Mouse (Mus musculus) myocyte (in vitro differentiated cells): ENCODE data around the gene Derl3. TPM values are rescaled to one million over a fixed set of nuclear protein-coding genes. Genes with fewer than 3 reads are reported as not detected.
A peak's percentile ranks its signal among the peaks of the same experiment; 100 is the strongest.
"Not testable (repeated sequence)": the region's sequence is repeated elsewhere in the genome, so short reads cannot be mapped to it uniquely, and the experiment has no call there.

ENCODE experiments used
- H3K27me3 ChIP-seq: one replicate; pipeline ENCODE4 v1.6.1; 2011; ENCODE audit not compliant: control insufficient read depth, insufficient read depth, insufficient read length
- H3K36me3 ChIP-seq: one replicate; pipeline ENCODE4 v1.6.1; 2011; ENCODE audit not compliant: control insufficient read depth, insufficient read depth
- H3K4me2 ChIP-seq: one replicate; pipeline ENCODE4 v1.6.1; 2011; ENCODE audit warnings: low read depth, control low read depth
- H3K4me3 ChIP-seq: one replicate; pipeline ENCODE4 v1.5.1; 2011; ENCODE audit warnings: mild to moderate bottlenecking, control low read depth, moderate library complexity
- H3K79me2 ChIP-seq: one replicate; pipeline ENCODE4 v1.6.1; 2011; ENCODE audit not compliant: control insufficient read depth, insufficient read depth
- H3ac ChIP-seq: one replicate; pipeline ENCODE4 v1.6.1; 2011; ENCODE audit not compliant: control insufficient read depth, insufficient read length
- CEBPB ChIP-seq: IDR thresholded peaks from 2 replicates; pipeline ENCODE4 v1.6.1; 2011; ENCODE audit warnings: mild to moderate bottlenecking, moderate library complexity; ENCODE audit not compliant: poor library complexity, insufficient read depth, severe bottlenecking
- E2F4 ChIP-seq: IDR thresholded peaks from one replicate; pipeline ENCODE4 v1.6.1; 2011; ENCODE audit warnings: mild to moderate bottlenecking, control low read depth, moderate library complexity; ENCODE audit not compliant: insufficient read depth
- MAX ChIP-seq: IDR thresholded peaks from one replicate; pipeline ENCODE4 v1.6.1; 2011; ENCODE audit warnings: low read depth, mild to moderate bottlenecking, control low read depth
- MYOD1 ChIP-seq, 3 experiments: IDR thresholded peaks; one replicate each; pipeline ENCODE4 v1.6.1; 2011; ENCODE audit warnings: control low read depth in 2 of 3, low read depth in 2 of 3, mild to moderate bottlenecking in 2 of 3, moderate library complexity in 1 of 3; ENCODE audit not compliant: insufficient read length in 2 of 3, control insufficient read depth in 1 of 3
- MYOG ChIP-seq, 3 experiments: IDR thresholded peaks; one replicate each; pipeline ENCODE4 v1.6.1; 2011; ENCODE audit warnings: control low read depth in 2 of 3, low read depth in 2 of 3, mild to moderate bottlenecking in 2 of 3; ENCODE audit not compliant: insufficient read length in 2 of 3, control insufficient read depth in 1 of 3, insufficient read depth in 1 of 3
- POLR2A ChIP-seq: IDR thresholded peaks from one replicate; pipeline ENCODE4 v1.6.1; 2011; ENCODE audit warnings: low read depth, mild to moderate bottlenecking, control low read depth, moderate library complexity; ENCODE audit not compliant: insufficient read length
- POLR2AphosphoS2 ChIP-seq: IDR thresholded peaks from one replicate; pipeline ENCODE4 v1.6.1; 2011; ENCODE audit warnings: low read depth, control low read depth; ENCODE audit not compliant: insufficient read length
- REST ChIP-seq: IDR thresholded peaks from one replicate; pipeline ENCODE4 v1.6.1; 2011; ENCODE audit warnings: mild to moderate bottlenecking, control low read depth, moderate library complexity; ENCODE audit not compliant: insufficient read depth, insufficient read length
- SRF ChIP-seq: IDR thresholded peaks from one replicate; pipeline ENCODE4 v1.6.1; 2011; ENCODE audit warnings: low read depth; ENCODE audit not compliant: control insufficient read depth, insufficient read length
- TCF12 ChIP-seq: IDR thresholded peaks from one replicate; pipeline ENCODE4 v1.6.1; 2011; ENCODE audit warnings: mild to moderate bottlenecking, control low read depth; ENCODE audit not compliant: poor library complexity, insufficient read depth, severe bottlenecking
- TCF3 ChIP-seq: IDR thresholded peaks from one replicate; pipeline ENCODE4 v1.6.1; 2011; ENCODE audit warnings: low read depth, control low read depth; ENCODE audit not compliant: insufficient read length
- USF1 ChIP-seq: IDR thresholded peaks from one replicate; pipeline ENCODE4 v1.6.1; 2011; ENCODE audit warnings: low read depth, mild to moderate bottlenecking, control low read depth, moderate library complexity
- polyA plus RNA-seq: library from polyadenylated mRNA; unstranded; fragments of >200 nt; fragmentation: generic; extraction: Trizol; gene quantifications from one replicate; pipeline ENCODE4 v1.2.1, GENCODE M21; 2012; ENCODE audit warnings: missing spikeins

The Derl3 gene
- polyA plus RNA-seq, 1 experiment: 0.58 TPM

GRCm38 (mm10) chr10:75883232-75883552 lies 10.0 kb upstream of the Derl3 start:
- no peak overlapping the region for H3K4me3 ChIP-seq
- TF ChIP-seq POLR2A (no peak), REST (no peak), MYOG (IDR thresholded peaks at IDR 0.05; ENCODE audit: control insufficient read depth in 1 of 3, insufficient read depth in 1 of 3, insufficient read length in 2 of 3, low read depth in 2 of 3) (no peak), E2F4 (no peak), SRF (no peak), CEBPB (no peak), MAX (no peak), MYOD1 (IDR thresholded peaks at IDR 0.05; ENCODE audit: control insufficient read depth in 1 of 3, insufficient read length in 2 of 3, low read depth in 2 of 3) (no peak), TCF3 (no peak), USF1 (no peak)
- no peak overlapping the region for H3ac ChIP-seq
- H3K4me2 ChIP-seq: no peak overlapping the region
- no peaks in the 10 kb centered on the region for H3K27me3 ChIP-seq
- no peaks in the 10 kb centered on the region for H3K36me3 ChIP-seq
- H3K79me2 ChIP-seq: no peaks in the 10 kb centered on the region

- TF ChIP-seq MAX (no peak), E2F4 (no peak), REST (no peak), TCF3 (no peak), MYOD1 (IDR thresholded peaks at IDR 0.05; ENCODE audit: control insufficient read depth in 1 of 3, insufficient read length in 2 of 3, low read depth in 2 of 3) (no peak), POLR2AphosphoS2 (no peak), CEBPB (no peak), POLR2A (no peak), USF1 (no peak), TCF12 (no peak), SRF (no peak), MYOG (IDR thresholded peaks at IDR 0.05; ENCODE audit: control insufficient read depth in 1 of 3, insufficient read depth in 1 of 3, insufficient read length in 2 of 3, low read depth in 2 of 3) (no peak)
- Histone ChIP-seq H3K79me2 (no peaks in the 10 kb centered on the region), H3K4me2 (no peak overlapping the region), H3K36me3 (no peaks in the 10 kb centered on the region), H3K4me3 (no peak overlapping the region), H3ac (no peak overlapping the region), H3K27me3 (no peaks in the 10 kb centered on the region)
Measured at GRCm38 (mm10) chr10:75884742-75885141, 8.5 kb upstream of the Derl3 start.

- H3K4me3 ChIP-seq, H3K36me3 ChIP-seq, H3ac ChIP-seq, H3K79me2 ChIP-seq, H3K27me3 ChIP-seq, H3K4me2 ChIP-seq: not testable (repeated sequence)
Measured at GRCm38 (mm10) chr10:75887504-75887903, 5.7 kb upstream of the Derl3 start.

- H3K4me2 ChIP-seq: no peak overlapping the region
- no peaks in the 10 kb centered on the region for H3K36me3 ChIP-seq
- no peak overlapping the region for H3ac ChIP-seq
- no peaks in the 10 kb centered on the region for H3K79me2 ChIP-seq
- TF ChIP-seq CEBPB (no peak), MYOD1 (IDR thresholded peaks at IDR 0.05; ENCODE audit: control insufficient read depth in 1 of 3, insufficient read length in 2 of 3, low read depth in 2 of 3) (peak in 1 of 3 experiments; percentile 62), TCF12 (no peak), MYOG (IDR thresholded peaks at IDR 0.05; ENCODE audit: control insufficient read depth in 1 of 3, insufficient read depth in 1 of 3, insufficient read length in 2 of 3, low read depth in 2 of 3) (peak in 1 of 3 experiments; percentile 15), POLR2AphosphoS2 (peak; percentile 39)
- no peak overlapping the region for H3K4me3 ChIP-seq
- H3K27me3 ChIP-seq: no peaks in the 10 kb centered on the region
Measured at GRCm38 (mm10) chr10:75889406-75890153, 3.6 kb upstream of the Derl3 start.

DNA sequence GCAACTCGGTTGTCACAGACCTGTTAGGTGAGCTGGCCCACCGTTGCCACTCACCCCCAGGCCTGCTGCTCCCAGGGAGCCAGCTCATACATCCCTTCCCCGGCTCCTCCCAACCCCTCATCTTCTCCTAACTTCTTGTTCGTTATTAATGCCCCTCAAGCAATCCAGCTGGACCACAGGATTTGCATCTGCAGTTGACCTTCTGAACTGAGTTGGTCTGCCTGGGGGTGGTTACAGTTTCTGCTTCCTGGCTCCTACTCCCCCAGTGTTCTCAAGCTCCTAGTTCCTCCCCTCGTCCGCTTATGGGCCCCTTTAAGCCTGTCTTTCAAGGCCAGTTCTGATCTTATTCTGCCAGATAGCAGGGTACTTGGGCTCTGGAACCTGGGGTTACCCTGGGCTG lies 1.4 kb downstream of the Derl3 start:
- Histone ChIP-seq H3K4me3 (no peak overlapping the region), H3K36me3 (peaks cover 11% of the 10 kb centered on the region), H3K79me2 (no peaks in the 10 kb centered on the region), H3ac (no peak overlapping the region), H3K4me2 (no peak overlapping the region), H3K27me3 (no peaks in the 10 kb centered on the region)
- TF ChIP-seq MYOG (IDR thresholded peaks at IDR 0.05; ENCODE audit: control insufficient read depth in 1 of 3, insufficient read depth in 1 of 3, insufficient read length in 2 of 3, low read depth in 2 of 3) (no peak), SRF (no peak), E2F4 (no peak), REST (no peak), POLR2AphosphoS2 (no peak), TCF3 (no peak), CEBPB (no peak), MAX (no peak), TCF12 (no peak), USF1 (no peak), MYOD1 (IDR thresholded peaks at IDR 0.05; ENCODE audit: control insufficient read depth in 1 of 3, insufficient read length in 2 of 3, low read depth in 2 of 3) (no peak), POLR2A (no peak)
